Mouse (Mus musculus) adrenal gland, postnatal 10 days (tissue): ENCODE results near the gene Cldnd2. TPM values are rescaled to one million over a fixed set of nuclear protein-coding genes. Genes with fewer than 3 reads are reported as not detected.

ENCODE experiments used
- DNase-seq: peaks from one replicate; pipeline ENCODE4 v3.0.0; 2021; ENCODE audit warnings: mixed read lengths
- total RNA-seq, 2 experiments: library from RNA; stranded (reverse); gene quantifications; 2 replicates each; pipeline ENCODE4 v1.2.3; 2021

The Cldnd2 gene
- total RNA-seq, 2 experiments from 2014 or later = not detected

DNA sequence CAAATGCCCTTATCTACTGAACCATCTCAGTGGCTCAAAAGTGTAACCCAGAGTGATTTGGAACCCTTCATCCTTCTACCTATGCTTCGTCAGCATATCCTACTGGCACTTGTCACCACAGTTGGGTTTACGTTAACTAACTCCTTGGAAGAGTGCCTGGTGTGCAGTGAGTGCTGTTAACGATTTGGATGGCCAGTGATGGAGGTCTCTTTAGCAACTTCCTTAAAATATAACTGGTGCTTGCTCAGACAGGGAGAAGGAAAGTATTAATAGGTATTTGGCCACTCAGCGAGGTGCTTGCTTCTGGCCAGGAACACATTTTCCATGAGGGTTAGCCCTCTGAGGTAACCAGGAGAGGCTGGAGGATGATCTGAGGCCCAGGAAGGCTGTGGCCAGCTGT is 7.2 kb downstream of the Cldnd2 start:
- DNase-seq = no peak

- DNase-seq = no peak
Observed at GRCm38 (mm10) chr7:43448246-43448645, 7.7 kb downstream of the Cldnd2 start.

DNA sequence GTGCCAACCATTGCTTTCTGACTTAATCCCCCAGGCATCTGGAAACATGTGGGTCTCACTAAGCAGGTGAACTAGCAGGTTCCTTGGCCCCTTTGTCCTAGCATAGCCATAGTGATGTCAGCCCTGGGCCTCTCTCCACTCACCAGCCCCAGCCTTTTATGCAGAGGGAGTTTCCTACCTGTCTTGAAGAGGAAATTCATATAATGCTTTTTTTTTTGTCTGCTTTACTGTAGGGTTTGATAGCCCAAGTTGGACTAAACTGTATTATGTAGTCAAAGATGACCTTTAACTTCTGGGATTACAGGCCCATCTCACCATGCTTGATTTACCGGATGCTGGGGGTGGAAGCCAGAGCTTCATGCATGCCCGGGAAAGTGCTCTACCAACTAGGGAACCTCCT is 9.2 kb downstream of the Cldnd2 start:
- no peak for DNase-seq

GRCm38 (mm10) chr7:43451726-43452125 is 11.1 kb downstream of the Cldnd2 start:
- DNase-seq = no peak

GRCm38 (mm10) chr7:43452609-43453008 is 12.0 kb downstream of the Cldnd2 start:
- peak; percentile 58 for DNase-seq

DNA sequence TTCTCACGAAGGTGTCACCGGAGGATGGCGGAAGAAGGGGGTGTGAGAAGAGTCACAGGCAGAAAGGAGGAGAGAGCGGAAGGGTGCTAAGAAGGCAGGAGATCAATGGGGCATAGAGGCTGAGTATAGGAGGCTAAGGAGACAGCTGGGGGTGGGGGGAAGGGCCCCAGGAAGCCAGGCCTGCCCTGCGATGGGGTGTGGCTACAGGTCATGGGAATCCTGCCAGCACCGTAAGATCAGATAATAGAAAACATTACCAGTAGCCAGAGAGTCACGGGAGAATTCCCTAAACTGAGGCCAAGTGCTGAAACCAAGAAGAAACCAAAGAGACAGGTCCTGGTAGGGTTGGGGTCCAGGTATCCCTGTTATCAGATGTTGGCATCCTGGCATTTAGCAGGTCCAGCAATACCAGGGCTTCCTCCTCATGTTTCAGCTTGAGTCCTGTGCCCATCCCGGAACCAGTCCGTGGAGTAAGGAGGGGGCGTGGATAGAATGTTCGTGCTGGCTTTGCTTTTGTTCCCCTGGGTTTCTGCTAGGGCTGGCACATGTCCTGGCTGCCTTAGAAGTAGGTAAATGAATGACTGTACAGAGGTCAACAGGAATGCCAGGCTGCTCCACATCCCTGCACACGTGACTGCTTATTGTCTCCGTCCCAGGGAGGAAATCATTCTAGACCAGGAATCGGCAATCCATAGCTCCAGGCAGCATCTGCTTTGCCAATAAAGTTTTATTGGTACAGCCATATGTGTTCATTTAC is 13.2 kb downstream of the Cldnd2 start:
- DNase-seq = peak; percentile 58

- no peak for DNase-seq
Observed at GRCm38 (mm10) chr7:43454371-43454770, 13.8 kb downstream of the Cldnd2 start.

GRCm38 (mm10) chr7:43462851-43463250 is 22.3 kb downstream of the Cldnd2 start, which contains the start of gene Vsig10l:
Gene Vsig10l, plus strand, starts transcription at chr7:43463151.
- DNase-seq = no peak

DNA sequence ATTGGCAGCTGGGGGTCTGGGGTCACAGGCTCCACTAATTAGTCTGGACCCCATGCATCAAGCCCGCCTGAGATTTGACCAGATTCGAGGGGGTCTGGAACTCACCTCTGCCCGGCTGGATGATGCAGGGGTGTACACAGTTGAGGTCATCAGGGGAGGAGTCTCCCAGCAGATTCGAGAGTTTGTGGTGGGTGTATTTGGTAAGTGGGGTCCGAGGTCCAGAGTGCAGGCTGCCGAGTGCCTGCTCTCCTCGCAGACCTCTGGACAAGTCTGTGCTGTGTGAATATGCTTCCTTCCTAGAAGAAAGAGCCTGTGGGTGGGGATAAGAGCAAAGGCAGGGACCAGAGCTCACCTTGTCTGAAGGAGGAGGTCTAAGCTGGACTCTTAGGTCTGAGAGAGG is 23.4 kb downstream of the Cldnd2 start:
- no peak for DNase-seq

- DNase-seq = no peak
Observed at GRCm38 (mm10) chr7:43464864-43465343, 24.3 kb downstream of the Cldnd2 start.

DNA sequence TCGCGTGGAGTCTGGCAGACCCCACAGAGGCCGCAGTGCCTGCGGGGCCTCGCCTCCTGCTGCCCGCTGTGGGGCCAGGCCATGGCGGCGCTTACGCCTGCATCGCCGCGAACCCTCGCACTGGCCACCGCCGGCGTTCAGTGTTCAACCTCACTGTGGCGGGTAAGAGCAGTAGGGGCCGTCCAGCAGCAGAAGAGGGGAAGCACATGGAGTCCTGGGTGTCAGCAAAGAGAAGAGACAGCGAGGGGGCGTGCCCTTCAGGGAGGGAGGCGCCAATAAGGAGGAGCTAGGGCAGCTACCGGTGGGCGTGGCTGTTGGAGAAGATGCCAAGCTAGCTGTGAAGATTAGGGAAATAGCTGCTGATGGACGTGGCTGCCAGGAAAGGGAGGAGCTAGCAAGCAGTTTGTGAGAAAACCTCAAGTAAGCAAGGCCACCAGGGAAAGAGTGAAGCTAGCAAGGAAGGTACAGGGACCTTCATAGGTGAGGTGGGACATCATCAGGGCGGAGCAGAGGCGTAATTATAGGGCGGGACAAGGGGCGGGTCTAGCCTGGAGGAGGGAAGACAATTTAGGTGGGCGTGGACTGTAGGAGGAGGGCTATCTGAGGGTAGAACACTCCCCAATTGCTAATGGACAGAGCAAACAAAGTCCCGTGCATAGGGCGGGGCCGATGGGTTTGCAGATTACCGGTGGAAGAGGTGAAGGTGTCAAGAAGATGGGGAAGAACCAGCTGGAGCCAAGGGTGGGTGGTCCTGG is 24.9 kb downstream of the Cldnd2 start:
- DNase-seq = peak; percentile 92

- peak; percentile 91 for DNase-seq
Observed at GRCm38 (mm10) chr7:43466099-43466694, 25.6 kb downstream of the Cldnd2 start.

- peak; percentile 57 for DNase-seq
Observed at GRCm38 (mm10) chr7:43470373-43470772, 29.8 kb downstream of the Cldnd2 start.

GRCm38 (mm10) chr7:43475706-43476105 is 35.1 kb downstream of the Cldnd2 start:
- no peak for DNase-seq

DNA sequence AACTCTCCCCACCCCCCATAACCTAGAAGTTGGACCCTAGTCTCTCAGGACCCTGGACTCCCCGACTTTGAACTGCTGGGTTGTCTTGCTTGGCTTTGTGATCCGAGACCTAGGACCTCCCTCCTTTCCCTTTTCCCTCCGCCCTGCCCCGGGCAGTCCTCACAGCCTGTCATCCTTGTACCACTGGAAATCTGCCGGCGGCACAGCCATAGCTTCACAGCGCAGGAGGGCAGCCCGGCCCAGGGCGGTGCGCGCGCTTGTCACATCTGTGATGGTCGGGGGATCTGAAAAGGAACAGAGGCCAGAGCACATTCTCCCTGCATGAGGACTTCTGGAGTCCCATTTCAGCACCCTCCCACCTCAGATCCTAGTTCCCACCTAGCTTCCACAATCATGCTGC is 35.8 kb downstream of the Cldnd2 start:
- DNase-seq = no peak

DNA sequence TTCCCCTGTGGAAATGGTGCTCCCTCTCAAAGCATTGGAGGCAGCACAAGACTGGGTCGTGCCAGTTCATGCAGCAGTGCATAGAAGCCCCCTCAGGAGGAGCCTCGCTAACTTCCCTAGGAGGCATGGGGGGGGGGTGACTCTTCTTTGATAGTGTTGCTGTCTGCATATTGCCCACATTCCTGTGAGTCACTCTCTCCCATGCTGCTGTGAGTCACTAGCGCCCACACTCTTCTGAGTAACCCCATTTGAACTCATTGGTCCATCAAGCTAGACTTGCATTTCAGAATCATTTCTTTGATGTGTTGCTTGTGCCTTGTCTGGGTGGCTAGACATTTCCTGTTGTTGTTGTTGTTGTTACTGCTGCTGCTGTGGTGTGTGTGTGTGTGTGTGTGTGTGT is 40.6 kb downstream of the Cldnd2 start:
- no peak for DNase-seq

DNA sequence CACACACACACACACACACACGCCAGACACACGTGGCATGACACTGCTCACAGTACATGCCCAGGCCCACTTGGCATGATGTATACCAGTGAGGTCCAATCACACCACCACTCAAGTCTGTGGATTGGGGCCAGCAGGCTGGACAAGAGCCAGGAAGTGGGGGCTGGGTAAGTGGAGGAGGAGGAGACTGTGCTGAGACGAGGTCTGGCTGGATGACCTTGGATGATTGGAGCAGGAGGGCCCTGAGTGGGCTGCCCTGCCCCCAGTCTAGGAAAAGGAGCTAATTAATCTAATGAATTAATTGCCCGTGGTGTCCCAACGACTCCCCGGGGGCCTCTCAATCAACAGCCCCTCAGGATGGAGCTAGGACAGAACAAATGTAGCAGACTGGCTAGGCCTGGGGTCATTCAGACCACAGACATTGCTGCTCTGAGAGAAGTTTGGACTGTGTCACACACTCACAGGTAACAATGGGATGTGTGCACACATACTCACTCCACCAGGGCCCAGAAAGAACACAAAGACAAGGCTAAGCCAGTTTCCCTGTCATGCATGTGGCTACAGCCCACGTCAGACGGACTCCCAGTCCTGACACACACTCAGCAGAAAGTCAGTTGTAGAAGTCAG is 41.6 kb downstream of the Cldnd2 start:
- DNase-seq = peak; percentile 60

GRCm38 (mm10) chr7:43483236-43483635 is 42.7 kb downstream of the Cldnd2 start:
- DNase-seq = peak; percentile 54

DNA sequence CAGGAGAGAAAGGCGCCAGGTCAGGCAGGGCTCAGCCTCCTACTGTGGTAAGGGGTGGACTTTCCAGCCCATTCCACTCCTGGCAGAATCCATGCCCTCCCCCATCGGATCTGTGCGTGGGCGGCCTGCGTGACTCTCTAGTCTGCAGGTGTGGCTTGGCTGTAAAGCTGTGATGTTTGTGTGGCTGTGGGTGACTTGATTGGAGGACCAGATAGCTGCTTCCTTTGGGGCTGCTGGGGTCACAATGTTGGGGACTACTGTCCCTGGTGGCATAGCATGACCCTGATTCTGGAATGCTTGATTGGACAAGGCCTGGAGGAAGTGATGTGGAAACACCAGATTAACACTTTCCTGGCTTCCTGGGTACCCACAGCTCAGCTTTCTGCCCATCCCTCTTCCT is 48.1 kb downstream of the Cldnd2 start:
- DNase-seq = no peak

- DNase-seq = no peak
Observed at GRCm38 (mm10) chr7:43489631-43490125, 49.1 kb downstream of the Cldnd2 start, which contains the start of gene Iglon5. Gene Iglon5, minus strand, starts transcription at chr7:43490075.

DNA sequence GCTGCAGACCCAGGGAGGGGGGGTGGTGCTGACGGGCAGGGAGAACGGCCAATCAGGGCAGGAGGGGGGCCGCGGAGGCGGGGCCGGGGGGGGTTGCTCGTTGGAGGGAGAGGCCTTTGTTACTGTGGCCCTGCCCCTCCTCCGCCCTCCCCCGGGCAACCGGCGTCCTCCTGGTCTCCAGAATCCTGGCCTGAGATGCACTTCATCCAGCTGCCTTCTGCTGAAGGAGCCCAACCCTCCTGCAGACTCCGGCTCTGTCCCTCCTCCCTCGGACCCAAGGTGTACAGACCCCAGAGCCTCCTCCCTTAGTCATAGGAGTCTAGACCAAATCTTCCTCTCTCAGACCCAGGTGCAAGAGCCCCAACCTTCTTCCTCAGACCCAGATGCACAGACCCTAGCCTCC is 49.6 kb downstream of the Cldnd2 start:
- DNase-seq = peak; percentile 63

DNA sequence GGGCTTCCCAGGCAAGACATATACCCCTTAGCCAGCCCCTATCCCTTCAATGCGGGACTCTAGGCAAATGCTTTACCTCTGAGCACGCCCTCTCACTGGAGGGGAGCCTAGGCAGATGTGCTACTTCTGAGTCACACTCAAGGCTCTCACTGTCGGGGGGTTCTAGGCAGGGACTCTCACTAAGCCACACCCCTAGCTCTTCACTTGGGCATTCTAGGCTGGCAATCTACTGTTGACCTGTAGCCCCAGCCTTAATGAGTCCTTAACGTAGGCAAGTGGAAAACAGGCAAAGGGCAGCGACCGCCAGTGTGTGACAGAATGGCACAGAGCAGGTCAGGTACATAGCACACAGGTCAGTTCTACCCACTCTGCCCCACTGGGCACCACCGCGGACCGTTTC is 50.3 kb downstream of the Cldnd2 start:
- no peak for DNase-seq
